Mouse (Mus musculus) lung, adult 2 months (tissue): ENCODE results near the gene Rad51d.

ENCODE experiments used
- CTCF ChIP-seq: fragments of 200-500 bp; IDR thresholded peaks from 2 replicates; pipeline ENCODE4 v1.5.1; 2011; ENCODE audit warnings: mild to moderate bottlenecking, low read length, control low read depth; ENCODE audit not compliant: insufficient read depth
- POLR2A ChIP-seq: fragments of 200-500 bp; IDR thresholded peaks from 2 replicates; pipeline ENCODE4 v1.6.1; 2011; ENCODE audit warnings: low read depth, mild to moderate bottlenecking, control low read depth, low read length, borderline replicate concordance; ENCODE audit errors: extremely low read depth

DNA sequence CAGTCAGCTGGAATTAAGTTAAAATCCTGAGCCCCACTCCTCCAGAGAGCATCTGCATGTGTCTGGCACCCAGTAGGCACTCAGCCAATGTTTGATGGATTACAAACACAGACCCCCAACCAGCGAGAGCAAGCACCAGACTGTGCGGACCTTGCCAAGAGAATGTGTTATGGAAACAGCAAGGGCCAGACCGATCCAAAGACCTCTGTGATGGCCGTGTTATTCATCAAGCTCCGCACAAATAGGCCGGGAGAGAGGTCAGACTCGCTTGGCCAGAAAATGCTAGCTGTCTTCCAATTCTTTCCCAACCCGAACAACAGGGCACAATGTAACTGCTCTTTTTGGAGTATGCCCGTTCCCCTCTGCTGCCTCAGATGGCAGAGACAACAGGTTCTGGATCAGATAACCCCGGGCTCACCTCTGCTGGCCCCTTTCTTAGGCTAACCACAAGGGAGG is 1.9 kb downstream of the Rad51d start:
- TF ChIP-seq CTCF, result no peak
- TF ChIP-seq POLR2A, result no peak
